Mouse (Mus musculus) left cerebral cortex, adult 8-10 months (tissue): ENCODE data around the gene Klhdc8a. TPM values are rescaled to one million over a fixed set of nuclear protein-coding genes. Genes with fewer than 3 reads are reported as not detected.
"Not testable (repeated sequence)": the region's sequence is repeated elsewhere in the genome, so short reads cannot be mapped to it uniquely, and the experiment has no call there.

Source experiments
- DNase-seq, 2 experiments: peaks; one replicate each; pipeline ENCODE4 v3.0.0; 2022; ENCODE audit warnings: low spot score in 2 of 2
- total RNA-seq, 4 experiments: library from RNA; stranded (reverse); gene quantifications; 2 replicates each; pipeline ENCODE4 v1.2.4; 2022

Klhdc8a gene
- total RNA-seq, 4 experiments from 2014 or later, result 12.3 to 15.1 (median 13.6) TPM

DNA sequence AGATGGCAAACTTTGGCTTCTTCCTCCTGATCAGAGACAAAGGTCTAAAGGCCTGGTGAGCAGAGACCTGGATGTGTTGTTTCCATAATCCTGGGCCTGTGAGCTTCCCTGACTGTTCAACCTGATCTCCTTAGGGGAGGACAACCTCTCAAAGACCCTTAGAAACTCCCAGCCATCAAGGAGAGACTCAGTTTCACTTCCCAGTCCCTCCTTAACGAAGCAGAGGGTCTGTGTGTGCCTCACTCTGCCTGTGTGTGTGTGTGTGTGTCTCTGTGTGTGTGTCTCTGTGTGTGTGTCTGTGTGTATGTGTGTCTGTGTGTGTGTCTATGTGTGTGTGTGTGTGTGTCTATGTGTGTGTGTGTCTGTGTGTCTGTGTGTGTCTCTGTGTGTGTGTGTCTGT lies 45.2 kb downstream of the Klhdc8a start:
- DNase-seq, result no peak

DNA sequence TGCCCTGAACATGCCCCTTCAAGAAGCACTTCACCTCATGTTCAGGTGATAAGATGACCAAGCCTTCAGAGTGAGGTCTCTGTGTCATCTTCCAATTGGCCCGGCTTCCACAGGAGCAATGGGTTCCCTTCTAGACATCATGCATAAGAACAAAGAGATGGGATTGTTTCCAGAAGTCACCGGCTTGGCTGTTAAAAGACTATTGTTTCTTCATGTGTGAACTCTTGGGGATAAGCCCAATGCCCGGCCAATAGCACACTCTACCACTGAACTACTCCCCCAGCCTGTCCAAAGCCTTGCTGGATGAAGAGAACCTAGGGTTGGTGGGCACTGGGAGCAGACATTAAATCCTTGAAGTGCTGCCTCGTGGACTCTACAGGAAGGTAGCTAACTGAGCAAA lies 47.1 kb downstream of the Klhdc8a start:
- DNase-seq, result no peak

DNA sequence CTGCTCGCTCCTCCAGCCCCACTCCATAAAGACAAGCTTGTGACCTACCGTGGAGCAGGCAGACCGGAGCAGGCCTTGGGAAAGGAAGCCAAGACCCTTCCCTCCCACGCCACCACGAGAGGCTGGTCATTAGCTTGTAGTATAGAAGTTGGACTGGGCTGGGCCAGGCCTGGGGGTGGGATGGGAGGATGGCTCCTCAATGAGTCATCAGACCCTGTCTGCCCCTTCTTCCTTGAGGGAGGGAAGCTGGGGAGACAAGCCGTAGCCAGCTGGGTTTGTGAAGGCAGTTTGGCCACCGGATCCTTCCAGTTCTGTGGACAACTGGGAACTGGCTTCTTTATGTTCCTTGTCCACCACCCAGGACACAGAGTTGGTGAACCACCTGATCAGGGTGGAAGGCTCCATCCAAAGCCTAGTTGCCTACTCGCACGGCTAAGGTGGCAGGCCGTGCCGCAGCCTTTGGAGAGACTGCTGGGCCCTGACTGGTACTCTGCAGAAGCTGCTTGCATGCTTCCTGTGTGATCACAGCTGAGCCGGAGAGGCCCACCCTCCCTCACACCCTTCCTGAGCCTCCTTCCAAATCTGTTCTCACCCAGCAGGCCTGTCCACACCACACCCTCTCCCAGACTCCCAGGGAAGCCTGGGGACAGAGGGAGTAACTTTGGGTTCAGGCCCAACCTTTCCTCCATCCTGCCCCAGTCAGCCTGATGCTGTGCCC lies 47.9 kb downstream of the Klhdc8a start:
- DNase-seq, result no peak

DNA sequence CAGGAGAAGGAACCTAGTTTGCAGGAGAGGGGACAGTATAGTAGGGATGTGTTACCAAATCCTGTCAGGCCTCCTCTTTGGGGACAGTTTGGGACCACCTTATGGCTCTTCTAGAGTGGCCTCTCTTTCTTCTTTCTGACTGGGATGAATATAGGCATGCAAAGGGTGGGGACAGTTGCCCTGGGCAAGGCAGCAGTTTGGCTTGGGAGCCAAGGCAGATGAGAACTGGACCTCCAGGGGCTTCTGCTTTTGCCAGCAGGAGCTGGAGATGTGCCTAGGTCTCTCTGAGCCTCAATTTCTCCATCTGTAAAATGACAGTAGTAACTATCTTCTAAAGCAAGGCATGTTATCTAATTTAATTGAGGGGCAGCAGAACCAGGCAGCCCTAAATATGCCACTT lies 48.5 kb downstream of the Klhdc8a start:
- no peak for DNase-seq

DNA sequence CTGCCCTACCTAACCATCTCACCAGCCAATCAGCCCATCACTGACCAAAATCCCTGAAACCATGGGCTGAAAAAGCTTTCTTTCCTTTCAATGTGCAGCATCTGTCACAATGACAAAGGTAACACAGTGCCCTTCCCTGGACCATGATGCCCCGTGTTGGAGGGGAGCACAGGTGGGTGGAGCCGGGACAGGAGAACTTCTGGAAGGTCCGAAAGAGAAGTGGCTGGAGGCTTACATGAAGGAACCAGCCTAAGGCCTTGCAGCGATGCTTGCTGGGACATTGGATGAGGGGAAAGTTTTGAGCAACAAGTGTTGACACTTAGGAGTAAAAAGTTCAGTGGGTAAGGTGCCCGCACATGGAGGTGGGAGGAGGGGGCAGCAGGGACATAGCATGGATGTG lies 50.0 kb downstream of the Klhdc8a start:
- no peak for DNase-seq

DNA sequence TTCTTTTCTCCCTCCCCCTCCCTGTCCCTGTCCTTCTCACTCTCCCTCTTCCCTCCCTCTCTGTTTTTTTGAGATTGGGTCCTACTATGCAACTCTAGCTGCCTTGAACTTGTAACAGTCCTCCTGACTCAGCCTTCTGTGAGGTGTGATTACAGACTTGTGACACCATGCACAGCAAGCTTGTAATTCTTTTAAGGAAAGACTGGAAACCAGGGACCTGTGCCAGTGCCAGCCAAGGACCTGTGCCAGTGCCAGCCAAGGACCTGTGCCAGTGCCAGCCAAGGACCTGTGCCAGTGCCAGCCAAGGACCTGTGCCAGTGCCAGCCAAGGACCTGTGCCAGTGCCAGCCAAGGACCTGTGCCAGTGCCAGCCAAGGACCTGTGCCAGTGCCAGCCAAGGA lies 50.6 kb downstream of the Klhdc8a start:
- DNase-seq, result not testable (repeated sequence)

DNA sequence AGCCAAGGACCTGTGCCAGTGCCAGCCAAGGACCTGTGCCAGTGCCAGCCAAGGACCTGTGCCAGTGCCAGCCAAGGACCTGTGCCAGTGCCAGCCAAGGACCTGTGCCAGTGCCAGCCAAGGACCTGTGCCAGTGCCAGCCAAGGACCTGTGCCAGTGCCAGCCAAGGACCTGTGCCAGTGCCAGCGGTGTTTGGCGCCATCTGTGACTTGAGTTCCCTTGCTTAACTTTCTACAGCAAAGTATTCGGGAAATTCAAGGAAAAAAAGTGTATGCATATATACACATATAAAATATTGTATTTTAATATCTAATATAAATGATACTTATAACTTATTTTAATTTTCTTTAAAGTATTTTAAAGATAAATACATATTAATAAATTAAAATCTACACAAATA lies 51.2 kb downstream of the Klhdc8a start:
- DNase-seq, result not testable (repeated sequence)

DNA sequence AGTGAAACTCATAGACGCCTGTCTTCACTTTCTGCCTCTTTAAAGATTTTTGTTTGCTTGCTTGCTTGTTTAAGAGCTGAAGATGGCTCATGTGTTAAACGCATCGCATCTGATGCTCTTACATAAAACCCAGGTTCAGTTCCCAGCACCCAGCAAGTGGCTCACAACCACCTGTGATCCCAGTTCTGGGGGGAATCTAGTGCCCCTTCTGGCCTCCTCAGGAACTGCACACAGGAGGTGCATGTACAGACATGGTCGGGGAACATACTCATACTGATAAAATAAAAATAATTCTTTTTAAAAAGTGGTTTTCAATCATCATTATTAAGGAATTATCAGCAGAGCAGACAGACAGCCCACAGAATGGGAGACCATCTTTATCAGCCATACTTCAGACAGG lies 52.6 kb downstream of the Klhdc8a start:
- no peak for DNase-seq

DNA sequence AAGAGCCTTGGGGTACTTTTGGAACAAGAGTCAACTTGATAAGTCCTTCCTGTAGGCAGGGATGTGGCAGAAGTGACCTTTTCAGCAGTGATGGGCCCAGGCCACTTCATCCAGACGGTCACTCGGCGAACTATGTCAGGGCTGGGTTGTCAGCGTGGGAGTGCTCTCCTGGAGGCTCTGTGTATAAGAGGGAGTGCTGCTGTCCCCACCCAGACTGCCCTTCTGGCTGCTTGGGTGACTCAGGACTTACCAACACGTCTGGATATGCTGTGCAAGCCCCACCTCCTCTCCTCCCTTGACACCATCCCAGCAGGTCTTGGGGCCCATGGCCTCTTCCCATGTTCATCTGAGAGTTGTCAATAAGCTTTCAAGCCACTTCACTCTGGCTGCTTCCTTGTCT lies 55.0 kb downstream of the Klhdc8a start:
- no peak for DNase-seq

DNA sequence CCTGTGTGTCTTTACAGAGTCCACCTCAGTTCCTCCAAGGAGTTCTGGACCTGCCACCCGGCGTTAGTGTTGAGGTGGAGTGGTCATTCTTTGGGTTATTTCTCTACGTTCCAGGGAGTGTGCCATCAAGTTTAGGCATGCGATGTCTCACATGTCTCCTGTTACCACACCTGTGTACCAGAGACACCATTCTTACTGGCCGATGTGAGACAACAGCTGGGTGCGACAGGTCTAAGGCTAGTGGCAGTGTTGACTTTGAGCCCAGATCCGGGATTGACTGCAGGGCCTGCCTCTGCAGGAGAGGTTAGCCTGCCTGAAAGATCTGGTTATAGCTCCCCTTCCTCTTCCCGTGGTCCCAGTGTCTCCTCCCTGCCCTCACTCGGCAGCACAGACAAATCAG lies 55.8 kb downstream of the Klhdc8a start:
- no peak for DNase-seq

DNA sequence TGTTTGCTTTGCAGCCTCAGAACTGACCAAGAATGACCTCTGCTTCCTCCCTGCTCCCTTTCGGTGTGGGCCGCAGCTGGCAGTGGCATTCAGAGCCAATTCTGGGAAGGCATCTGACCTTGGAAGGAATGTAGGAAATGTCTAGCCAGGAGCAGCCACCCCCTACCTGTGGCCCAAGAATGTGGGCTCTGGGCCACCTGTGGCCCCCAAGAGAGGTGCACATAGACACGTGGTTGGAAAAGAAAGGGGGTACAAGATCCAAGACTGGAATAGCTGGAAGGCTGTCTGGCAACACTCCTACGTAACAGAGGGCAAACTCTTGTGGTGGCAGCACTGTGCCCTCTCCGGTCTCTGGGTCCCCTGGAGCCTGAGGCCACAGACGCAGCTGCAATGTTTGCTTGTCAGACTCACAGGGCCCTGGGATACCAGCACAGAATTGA lies 56.8 kb downstream of the Klhdc8a start:
- DNase-seq, result no peak

DNA sequence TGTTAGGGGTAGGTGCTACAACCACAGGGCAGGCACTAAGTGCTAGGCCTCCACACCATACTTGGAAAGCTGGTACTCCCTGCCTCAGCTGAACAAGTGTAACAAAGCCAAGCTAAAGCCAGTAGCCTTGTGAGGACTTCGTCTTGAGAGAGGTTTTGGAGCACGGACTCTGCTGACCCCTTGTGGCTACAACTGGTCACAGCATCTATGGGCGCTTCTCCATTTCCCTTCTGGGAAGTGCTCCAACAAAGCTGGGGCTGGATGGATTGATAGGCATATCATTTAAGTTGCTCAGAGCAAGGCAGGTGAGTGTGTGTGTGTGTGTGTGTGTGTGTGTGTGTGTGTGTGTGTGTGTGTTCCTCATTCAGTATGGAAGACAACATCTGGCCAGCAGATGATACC lies 57.4 kb downstream of the Klhdc8a start:
- DNase-seq, result peak in 1 of 2 experiments; percentile 79

DNA sequence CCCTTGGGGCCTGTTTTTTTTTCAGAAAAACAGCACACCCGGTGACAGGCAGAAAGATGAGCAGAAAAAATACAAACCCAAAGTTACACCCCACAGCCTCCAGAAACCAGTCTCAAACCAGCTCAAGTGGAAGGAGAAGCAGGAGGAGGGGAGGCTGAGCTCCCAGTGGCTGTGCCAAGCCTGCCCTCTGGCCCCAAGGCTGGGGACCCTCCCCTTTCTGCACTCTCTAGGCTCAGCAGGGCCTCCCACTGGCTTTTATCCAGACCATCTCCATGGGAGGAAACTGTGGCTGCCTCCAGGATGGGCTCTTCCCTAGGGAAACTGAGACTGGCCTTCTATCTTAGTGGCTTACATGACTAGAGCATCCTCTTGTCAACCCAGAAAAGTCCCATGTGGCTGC lies 58.4 kb downstream of the Klhdc8a start:
- no peak for DNase-seq

Other genes with a start within 250 kb of the Klhdc8a start
- gene Mfsd4a, start 230.6 kb upstream of the Klhdc8a start, total RNA-seq, result 100 to 1,000 TPM in 1 of 4 experiments, 10 to 100 TPM in 3; 77.0 to 100 (median 85.0) TPM
- gene Cdk18, start 158.9 kb upstream of the Klhdc8a start, total RNA-seq, result 10 to 100 TPM; 29.2 to 42.7 (median 35.9) TPM
- gene Lemd1, start 107.2 kb upstream of the Klhdc8a start, total RNA-seq, result 1 to 10 TPM; 7.0 to 9.5 (median 8.1) TPM
- 1 to 10 TPM; 4.6 to 5.7 (median 4.7) TPM for gene AC124108.1, start 107.2 kb upstream of the Klhdc8a start, total RNA-seq
- gene Gm10188, start 68.9 kb upstream of the Klhdc8a start, total RNA-seq, result not detected
- 1 to 10 TPM in 3 of 4 experiments, under 1 TPM in 1; 0.81 to 1.7 (median 1.3) TPM for gene Nuak2, start 17.5 kb downstream of the Klhdc8a start, total RNA-seq
- gene Tmcc2, start 92.7 kb downstream of the Klhdc8a start, total RNA-seq, result 100 to 1,000 TPM; 182 to 205 (median 192) TPM
- gene Dstyk, start 118.9 kb downstream of the Klhdc8a start, total RNA-seq, result 10 to 100 TPM; 40.9 to 51.7 (median 42.4) TPM
- gene Rbbp5, start 178.7 kb downstream of the Klhdc8a start, total RNA-seq, result 10 to 100 TPM; 52.3 to 63.4 (median 58.7) TPM
- gene Tmem81, start 207.6 kb downstream of the Klhdc8a start, total RNA-seq, result 1 to 10 TPM; 3.9 to 6.0 (median 5.7) TPM
- gene Cntn2, start 244.6 kb downstream of the Klhdc8a start, total RNA-seq, result 100 to 1,000 TPM in 2 of 4 experiments, 10 to 100 TPM in 2; 96.9 to 104 (median 101) TPM